Mouse (Mus musculus): ENCODE results near the gene Usp49. TPM values are rescaled to one million over a fixed set of nuclear protein-coding genes. Genes with fewer than 3 reads are reported as not detected.
"Not testable (repeated sequence)": the region's sequence is repeated elsewhere in the genome, so short reads cannot be mapped to it uniquely, and the experiment has no call there.

Gene Usp49
- total RNA-seq, 2 experiments from 2014 or later, result 1.4 to 3.7 TPM

DNA sequence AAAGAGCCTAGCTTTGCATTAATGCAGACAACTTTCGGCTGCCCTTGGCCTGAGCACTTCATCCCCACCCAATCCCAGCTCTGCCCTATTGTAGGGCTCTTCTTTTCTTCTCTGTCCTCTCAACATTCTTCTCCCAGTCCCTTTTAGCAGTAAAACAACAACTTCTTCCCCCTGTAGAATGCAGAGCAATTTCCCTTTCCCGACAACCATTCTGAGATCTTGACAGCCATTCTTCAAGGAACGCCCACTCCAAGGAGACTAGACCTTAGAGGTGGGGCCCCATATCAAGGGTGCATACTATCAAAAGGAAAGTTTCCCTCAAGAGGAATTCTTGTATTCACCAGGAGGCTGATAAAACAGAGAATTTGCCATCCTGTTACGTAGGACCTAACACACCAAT is 18.5 kb downstream of the Usp49 start:
- DNase-seq, result no peak

DNA sequence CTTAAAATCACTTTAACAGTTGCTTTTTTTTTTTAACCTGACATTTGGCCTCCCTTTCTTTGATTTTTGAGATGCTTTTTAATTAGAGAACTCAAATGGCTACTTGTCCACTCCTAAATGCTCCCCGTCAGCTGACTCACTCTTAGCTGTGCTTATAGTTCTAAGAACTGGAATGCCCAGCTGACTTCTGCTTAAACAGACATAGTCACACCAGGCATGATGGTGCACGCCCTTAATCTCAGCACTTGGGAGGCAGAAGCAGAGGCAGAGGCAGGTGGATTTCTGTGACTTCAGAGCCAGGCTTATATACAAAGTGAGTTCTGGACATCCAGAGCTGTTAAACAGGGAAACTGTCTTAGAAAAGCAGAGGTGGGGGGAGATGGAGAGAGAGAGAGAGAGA is 21.5 kb downstream of the Usp49 start:
- DNase-seq, result no peak

DNA sequence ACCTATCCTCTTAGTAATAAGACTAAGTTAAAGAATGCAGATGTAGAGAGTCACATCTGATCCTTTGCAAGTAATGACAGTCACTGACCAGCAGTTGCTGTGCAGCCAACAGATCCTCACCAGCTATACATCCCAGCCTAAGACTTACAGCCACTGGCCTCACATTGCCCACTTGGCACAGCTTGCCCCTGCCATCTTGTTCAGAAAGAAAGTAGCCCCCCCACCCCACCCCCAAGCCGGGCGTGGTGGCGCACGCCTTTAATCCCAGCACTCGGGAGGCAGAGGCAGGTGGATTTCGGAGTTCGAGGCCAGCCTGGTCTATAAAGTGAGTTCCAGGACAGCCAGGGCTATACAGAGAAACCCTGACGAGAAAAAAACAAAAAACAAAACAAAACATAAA is 23.9 kb downstream of the Usp49 start:
- not testable (repeated sequence) for DNase-seq

DNA sequence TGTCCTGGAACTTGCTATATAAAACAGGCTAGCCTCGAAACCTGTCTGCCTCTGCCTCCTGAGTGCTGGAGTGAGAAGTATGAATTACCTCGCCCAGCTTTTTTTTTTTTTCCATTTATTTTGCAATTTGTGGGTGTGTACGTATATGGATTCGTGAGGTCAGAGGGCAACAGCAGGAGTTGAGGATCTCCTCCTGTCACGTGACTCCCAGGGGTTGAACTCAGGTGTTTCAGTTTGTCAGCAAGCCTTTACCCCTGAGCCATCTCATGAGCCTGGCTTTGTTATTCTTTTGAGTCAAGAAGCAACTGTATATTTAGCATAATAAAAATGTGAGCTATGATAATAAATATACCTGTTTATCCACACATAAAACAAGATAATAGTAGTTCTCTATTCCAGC is 25.2 kb downstream of the Usp49 start:
- DNase-seq, result no peak

DNA sequence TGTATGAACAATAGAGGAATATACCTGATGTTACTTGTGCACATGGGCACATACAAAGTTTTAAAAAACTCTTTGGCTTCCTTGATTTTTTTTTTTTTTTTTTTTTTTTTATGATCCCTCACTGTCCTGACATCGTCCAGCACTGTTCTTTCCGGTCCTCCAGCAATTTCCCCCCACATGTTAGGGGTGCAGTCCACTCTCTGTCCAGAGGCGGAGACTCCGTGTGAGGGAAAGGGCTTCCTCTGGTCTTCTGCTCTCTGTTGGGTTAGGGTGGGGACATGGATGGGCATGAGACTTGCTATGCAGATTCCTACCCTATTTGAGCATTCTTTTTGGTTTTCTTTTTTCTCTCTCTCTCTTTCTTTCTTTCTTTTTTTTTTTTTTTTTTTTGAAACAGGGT is 27.4 kb downstream of the Usp49 start:
- no peak for DNase-seq

DNA sequence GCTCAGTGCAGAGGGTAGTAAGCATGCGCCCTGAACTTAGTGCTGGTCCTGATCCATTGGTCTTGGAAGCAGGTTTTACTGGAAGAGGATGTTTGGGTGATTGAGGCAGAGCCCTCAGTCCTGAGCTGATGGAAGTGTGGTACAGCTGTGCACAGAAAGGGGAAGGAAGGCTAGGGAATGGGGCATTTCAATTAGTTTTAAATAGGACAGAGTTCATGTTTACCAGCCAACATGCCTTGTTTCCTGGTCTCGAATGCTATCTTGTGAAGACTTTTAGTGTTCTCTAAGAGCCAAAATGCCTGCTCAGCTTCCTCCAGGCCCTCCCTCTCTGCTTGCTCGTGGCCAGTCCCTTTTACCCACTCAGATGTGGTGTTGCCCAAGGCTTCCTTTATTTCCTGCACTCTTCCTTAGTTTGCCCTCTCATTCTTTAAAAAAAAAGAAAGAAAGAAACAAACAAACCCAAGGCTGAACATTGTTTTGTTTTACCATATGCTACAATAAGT is 28.3 kb downstream of the Usp49 start:
- peak in 1 of 2 experiments; percentile 34 for DNase-seq

DNA sequence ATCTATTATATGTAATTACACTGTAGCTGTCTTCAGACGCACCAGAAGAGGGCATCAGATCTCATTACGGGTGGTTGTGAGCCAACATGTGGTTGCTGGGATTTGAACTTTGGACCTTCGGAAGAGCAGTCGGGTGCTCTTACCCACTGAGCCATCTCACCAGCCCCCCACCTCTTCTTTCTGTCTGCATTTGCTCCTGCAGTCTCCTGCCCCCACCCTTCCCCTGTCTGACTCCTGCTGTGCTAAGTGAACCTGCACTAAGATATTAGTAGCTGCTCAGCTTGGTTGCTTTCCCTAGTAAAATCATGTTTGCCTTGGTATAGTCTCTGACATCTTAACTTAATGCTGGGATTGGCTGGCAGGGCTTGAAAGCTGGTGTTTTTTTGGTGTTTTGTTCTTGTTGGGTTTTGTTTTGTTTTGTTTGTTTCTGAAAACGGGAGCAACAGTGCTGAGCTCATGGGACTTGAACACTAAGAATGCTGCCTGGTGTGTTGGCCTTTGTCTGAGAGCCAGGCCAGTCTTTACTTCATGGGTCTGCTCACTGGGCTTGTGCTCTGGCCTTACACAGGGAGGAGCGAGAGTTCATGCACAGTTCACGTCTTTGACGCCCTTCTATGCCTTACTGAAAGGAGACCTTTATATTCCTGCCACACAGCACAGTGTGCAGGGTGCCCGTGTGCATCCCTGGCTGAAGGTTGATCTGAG is 32.7 kb downstream of the Usp49 start:
- DNase-seq, result no peak

DNA sequence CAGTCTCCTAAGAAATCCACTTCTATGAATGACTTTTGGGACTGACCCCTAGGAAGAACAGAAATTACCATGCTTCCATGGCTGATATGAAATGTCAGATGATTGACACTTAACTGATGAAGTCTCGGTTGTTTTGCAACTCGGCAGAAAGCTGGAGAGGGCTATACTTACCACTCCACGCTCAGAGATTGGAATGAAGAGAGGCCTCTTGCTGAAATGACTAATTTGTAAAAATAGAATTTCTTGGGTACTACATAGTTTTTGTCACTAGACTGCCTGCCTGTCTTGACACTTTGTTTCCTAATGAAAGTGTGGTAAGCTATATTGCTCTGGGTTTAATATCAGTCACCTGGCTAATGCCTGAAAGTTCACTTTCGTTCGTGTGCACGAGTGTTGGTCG is 34.0 kb downstream of the Usp49 start:
- DNase-seq, result no peak

DNA sequence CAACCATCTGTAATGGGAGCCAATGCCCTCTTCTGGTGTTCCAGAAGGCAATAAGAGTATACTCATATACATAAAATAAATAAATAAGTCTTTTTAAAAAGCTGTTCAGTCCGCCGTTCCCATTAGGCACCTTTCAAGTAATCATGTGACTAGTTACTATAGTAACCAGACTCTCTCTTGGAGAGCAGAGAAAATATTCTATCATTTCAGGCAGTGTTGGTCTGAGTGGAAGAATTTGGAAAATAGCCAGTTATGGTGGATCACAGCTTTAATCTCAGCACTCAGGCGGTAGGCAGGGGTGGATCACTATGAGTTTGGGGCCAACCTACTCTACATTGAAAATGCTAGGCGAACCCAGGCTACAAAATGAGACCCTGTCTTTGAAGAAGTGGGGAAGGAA is 38.7 kb downstream of the Usp49 start:
- no peak for DNase-seq

DNA sequence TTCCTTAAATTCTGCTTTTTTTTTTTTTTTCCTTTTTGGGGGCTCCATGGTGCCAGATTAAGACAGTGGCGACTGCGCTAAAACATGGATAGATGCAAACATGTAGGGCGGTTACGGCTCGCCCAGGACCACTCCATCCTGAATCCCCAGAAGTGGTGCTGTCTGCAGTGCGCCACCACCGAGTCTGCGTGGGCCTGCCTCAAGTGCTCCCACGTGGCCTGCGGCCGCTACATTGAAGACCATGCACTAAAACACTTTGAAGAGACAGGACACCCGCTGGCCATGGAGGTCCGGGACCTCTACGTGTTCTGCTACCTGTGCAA is 41.5 kb downstream of the Usp49 start:
- DNase-seq, result no peak

DNA sequence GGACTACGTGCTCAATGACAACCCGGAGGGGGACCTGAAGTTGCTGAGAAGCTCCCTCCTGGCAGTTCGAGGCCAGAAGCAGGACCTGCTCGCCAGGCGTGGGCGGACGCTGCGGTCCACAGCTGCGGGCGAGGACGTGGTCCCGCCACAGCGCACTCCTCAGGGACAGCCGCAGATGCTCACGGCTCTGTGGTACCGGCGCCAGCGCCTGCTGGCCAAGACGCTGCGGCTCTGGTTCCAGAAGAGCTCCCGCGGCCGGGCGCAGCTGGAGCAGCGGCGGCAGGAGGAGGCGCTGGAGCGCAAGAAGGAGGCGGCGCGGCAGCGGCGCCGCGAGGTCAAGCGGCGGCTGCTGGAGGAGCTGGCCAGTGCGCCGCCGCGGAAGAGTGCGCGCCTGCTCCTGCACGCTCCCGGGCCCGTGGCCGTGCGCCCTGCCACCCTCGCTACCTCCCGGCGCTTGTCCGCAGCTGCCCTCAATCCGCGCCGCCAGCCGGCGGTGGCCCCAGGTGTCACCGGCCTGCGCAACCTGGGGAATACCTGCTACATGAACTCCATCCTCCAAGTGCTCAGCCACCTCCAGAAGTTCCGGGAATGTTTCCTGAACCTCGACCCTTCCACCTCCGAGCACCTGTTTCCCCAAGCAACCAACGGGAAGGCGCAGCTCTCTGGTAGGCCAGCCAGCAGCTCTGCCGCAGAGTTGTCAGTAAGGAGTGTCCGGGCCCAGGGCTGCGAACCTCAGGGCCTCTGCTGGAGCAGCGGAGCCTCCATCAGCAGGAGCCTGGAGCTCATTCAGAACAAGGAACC is 42.0 kb downstream of the Usp49 start:
- peak; percentile 64 to 79 for DNase-seq

DNA sequence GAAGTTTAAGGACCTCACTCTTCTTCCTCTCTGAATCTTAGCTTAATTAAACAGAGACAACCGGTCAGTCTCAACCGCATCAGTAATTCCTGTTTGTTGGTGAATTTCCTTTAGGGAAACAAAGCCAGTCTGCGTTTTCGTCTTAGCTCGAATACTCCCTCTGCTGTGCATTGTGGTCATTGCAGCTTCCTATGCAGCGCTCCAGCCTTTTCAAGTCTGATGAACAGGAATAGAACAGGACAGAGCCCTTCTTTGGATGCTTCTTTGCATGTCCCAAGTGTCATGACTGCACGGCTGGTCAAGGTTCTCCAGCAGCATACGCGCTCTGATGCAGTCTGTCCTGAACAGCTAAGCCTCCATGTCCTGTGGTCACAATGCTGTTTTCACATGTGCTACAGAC is 46.1 kb downstream of the Usp49 start:
- peak; percentile 66 to 86 for DNase-seq

DNA sequence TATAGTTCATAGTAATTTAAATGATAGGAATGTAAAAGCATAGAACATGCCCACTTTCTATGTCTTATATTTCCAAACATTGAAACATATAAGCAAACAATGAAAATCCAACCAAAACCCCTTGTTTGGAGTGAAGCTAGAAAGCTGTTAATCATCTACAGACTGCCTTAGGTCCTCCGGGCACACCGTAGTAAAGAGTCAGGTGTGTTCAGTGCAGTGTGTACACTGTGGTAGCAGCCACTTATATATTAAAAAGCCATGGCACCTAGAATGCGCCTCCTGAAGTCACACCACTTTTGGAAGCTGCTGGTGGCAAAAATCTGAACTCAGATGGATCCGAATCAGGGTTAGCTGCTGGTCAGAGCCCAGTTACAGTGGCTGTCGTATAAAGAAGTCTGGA is 47.7 kb downstream of the Usp49 start:
- no peak for DNase-seq

DNA sequence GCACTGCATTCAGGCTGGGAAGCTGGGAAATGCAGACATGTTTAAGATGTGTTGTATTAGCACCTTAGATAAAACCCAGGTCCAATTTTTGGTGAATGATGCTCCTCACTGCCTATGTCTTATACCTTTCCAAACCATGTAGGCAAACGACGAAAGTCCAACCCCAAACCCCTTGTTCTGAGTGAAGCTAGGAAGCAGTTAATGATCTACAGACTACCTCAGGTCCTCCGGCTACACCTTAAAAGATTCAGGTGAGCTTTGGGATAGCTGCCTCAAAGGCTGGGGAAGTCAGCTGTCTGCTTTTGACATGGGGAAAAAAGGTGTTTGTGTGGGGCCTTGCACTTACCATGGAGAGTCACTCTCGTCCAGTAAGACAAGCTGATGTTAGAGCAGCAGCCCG is 48.2 kb downstream of the Usp49 start:
- DNase-seq, result no peak

DNA sequence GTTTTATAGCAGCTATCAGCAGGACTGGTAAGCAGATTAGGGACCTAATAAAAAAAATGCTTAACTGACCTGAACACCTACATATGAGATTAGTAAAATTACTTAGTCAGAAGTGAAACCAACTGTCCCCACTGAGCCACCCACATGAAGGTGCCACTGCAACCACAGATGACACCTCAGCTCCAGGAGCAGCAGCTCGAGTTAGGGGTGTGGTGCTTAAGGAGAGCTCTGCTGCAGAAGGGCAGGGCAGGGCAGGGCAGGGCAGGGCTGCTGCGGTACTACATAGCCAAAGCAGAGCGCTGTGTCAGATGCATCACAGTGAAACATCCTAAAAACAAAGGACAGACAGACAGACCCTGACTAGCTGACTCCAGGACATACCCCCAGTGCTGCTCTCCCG is 52.3 kb downstream of the Usp49 start:
- no peak for DNase-seq

DNA sequence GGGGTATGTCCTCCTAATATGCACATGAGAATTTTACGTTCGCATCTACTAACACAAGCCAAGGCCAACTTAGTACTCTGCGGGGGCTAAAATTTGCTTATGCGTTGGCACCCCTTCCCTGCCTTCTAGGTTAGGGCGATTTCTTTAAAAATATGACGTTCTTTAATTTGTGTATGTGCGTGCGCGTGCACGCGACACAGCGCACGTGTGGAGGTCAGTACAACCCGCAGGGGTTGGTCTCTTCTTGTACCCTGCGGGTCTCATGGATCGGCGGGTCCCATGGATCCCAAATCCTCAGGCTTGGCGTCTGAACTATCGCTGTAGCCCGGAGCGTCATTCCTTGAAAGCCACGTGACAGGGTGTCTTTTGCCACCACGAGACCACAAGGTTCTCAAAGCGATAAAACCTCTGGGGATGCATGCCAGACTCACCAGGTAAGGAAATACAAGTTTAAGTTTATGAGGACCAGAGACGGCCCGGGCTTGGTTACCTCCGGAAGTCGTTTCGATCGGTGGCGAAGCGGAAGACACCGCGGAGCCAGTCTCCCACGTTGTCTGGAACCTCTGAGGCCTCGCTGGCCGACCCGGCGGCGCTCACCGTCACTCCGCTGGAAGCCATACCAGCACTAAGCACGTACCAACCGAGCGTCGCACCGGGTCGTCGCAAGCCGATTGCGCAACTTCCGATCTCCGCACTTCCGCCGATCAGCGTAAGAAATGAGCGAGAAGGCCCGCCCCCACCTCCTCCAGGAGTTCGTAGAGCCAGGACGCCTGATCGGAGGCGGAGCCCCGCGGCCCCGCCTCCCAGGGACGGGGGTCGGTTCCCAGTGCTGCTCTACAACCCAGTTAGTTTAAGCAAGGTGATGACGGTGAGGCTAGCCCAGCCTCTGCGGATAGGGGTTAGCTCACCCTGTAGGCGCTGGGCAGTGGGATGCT is 57.2 kb downstream of the Usp49 start:
- peak; percentile 96 to 97 for DNase-seq

DNA sequence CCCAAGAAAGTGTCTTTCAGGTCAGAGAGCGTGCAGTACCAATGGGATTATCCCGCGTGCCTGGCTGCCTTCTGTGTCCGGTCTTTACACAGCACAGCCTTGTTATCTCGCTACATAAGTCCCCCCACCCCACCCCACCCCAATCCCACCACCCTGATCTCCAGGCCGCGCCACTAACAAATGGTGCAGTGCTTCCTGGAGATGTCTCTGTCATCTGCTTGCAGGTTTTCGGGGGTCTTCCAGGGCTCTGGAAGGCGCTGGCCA is 57.8 kb downstream of the Usp49 start, which contains the start of gene Tomm6:
TSS of gene Tomm6 (minus strand) at position 43 of the 264 bp plus-strand sequence.
- no peak for DNase-seq

DNA sequence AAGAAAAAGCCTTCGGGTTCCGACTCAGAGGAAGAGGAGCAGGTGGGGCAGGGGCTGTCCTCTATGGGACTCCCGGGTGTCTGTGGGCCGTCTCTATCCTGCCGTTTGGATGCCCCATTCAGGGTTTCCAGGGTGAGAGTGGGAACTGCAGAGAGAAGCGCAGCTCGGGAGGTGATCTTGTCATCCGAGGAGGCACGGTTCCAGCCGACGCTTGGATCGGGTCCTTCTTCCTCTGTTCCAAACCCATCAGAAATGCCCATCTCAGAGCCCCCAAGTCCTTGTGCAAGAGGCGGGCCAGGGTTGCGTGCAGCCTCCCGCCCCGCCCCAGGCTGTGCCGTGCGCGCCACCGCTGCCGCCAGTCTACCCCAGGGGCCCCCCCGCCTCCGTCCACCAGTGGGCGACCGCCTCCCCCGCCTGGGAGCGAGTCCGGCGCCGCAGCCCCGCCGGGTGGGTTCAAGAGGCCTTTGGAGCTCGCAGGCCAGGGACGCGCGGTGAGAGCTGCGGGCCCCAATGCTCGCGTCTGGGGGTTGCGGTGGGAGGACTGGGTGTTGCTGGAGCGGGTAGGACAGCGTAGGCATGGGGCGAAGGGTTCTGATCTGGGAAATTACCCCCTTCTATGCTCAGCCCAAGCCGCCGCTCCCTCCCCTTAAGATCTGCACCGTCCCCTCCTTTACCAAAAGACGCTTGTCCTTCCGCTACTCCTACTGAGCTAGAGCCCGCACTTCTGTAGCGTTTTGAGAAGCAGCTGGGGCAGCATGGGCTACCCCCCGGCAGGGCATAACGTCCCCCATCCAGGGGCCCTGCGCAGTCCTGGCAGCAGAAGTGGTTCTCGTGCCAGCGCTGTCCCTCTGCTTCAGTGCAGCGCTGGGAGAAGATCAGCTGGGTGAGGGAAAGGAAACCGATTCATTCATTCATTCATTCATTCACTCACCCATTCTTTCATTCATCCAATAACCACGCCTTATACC is 58.4 kb downstream of the Usp49 start, which contains the start of gene Frs3:
TSS of gene Frs3 (plus strand) at position 423 of the 968 bp plus-strand sequence.
- DNase-seq, result peak; percentile 70 to 75

DNA sequence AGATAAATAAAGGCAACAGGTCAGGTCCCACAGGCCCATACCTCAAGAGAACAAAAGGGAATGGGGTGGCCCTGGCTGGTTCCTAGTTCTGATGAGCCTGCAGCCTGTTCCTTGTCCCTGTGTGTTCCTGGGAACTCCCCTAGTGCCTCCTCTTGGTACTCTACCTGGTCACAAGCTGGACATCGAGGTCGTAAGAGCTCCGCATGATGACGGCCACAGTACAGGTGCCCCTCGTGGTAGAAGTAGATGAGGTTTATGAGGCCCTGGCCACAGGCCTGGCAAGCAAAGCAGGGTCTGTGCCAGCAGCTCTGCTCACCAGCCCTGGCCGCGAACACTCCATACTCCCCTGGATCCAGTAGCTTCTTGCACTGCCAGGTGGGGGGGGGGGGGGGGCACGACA is 59.4 kb downstream of the Usp49 start:
- no peak for DNase-seq

DNA sequence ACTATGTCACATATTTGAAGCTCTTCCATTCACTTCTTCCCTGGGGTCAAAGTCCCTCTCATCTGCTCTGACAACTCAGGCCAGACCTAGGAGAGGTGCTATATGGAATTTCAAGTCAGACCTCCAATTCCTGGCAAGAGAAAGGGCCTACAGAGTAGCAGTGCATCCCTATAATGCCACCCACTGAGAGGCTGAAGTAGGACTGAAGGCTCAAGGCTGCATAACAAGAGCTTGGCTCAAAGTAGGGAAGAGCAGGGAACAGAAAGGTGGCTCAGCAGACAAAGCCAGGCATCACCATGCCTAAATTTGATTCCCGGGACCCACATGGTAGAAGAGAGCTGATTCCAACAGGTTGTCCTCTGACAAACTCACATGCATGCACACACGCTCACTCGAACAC is 61.2 kb downstream of the Usp49 start:
- DNase-seq, result no peak

DNA sequence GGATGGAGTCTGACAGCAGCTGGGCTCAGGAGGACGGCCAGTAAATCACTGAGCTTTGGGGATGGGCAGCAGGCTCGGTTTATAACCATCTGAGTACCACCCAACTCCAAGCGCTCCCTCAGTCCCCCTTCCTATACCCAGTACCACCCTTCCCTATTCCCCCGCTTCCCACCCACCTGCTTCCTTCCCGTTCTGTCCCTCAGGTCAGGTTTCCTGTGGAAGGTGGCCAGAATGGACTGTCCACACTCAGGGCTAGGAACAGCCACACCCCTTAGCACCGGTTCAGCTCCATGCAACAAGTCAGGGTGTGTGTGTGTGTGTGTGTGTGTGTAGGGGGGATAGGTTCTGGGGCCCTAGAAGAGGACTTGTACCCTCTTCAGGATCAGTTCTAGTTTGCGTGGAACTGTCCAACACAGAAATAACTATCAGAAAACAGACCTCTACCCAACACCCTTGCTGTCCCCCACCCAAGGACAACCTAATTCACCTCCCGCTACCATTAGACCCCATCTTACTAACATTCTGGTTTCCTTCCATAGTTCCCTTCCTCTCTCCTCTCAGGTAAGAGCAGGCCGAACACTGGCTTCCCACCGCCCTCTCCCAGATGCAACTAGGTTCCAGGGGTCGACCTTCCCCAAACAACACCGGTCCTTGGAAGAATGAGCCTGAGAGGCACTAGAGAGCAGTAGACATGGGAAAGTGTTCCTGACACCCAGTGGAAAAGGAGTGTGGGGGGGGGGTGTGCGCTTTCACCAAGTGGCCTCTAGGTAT is 63.4 kb downstream of the Usp49 start:
- peak; percentile 62 to 82 for DNase-seq

DNA sequence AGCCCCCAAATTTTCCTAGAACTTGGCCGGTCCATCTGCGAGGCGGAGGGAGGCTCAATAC is 63.8 kb downstream of the Usp49 start, which contains the start of gene Gm21981:
TSS of gene Gm21981 (minus strand) at position 14 of the 61 bp plus-strand sequence.
- DNase-seq, result no peak

All from heart, adult 18-20 months (tissue).